Mouse (Mus musculus) CH12.LX (cell line): Measurements from ENCODE around the gene Bst1. TPM values are rescaled to one million over a fixed set of nuclear protein-coding genes. Genes with fewer than 3 reads are reported as not detected.
A peak's percentile ranks its signal among the peaks of the same experiment; 100 is the strongest.

Experiments
- DNase-seq: peaks from one replicate; pipeline ENCODE4 v3.0.0-alpha.2; 2013; ENCODE audit errors: extremely low read depth
- H3K27ac ChIP-seq: 2 replicates; pipeline ENCODE4 v1.5.1; 2012; ENCODE audit warnings: low read depth, mild to moderate bottlenecking, control low read depth, moderate library complexity; ENCODE audit not compliant: insufficient read depth
- H3K27me3 ChIP-seq: replicated peaks from 2 replicates; pipeline ENCODE3; 2012; ENCODE audit warnings: inconsistent platforms
- H3K36me3 ChIP-seq, 2 experiments: replicated peaks in 1 of 2; 2 replicates each; pipeline versions ENCODE3 to v1.6.1; 2012; ENCODE audit warnings: inconsistent platforms in 1 of 2, low read length in 1 of 2, mild to moderate bottlenecking in 1 of 2, mixed read lengths in 1 of 2, moderate library complexity in 1 of 2; ENCODE audit not compliant: control insufficient read depth in 1 of 2, insufficient read depth in 1 of 2
- H3K4me1 ChIP-seq, 2 experiments: 2 replicates each; pipeline ENCODE4 v1.6.1; 2012; ENCODE audit warnings: inconsistent platforms in 1 of 2, moderate library complexity in 1 of 2; ENCODE audit not compliant: insufficient read depth in 2 of 2, control insufficient read depth in 1 of 2
- H3K4me2 ChIP-seq: 2 replicates; pipeline ENCODE4 v1.6.1; 2012; ENCODE audit warnings: low read depth, mild to moderate bottlenecking, control low read depth; ENCODE audit not compliant: poor library complexity, insufficient read depth, severe bottlenecking
- H3K4me3 ChIP-seq, 3 experiments: fragments of 150-350 bp in 1 of 3; sonication (generic) in 1 of 3; replicated peaks in 1 of 3; 2 replicates each; pipeline versions ENCODE3 to v1.5.1; 2011 to 2012; ENCODE audit warnings: low read depth in 2 of 3, low read length in 2 of 3, mild to moderate bottlenecking in 2 of 3, moderate library complexity in 2 of 3, control low read depth in 1 of 3, improper control_type of control experiment in 1 of 3, inconsistent platforms in 1 of 3, mixed read lengths in 1 of 3; ENCODE audit not compliant: poor library complexity in 1 of 3
- H3K79me2 ChIP-seq: replicated peaks from 2 replicates; pipeline ENCODE4 v1.6.1; 2012; ENCODE audit warnings: mild to moderate bottlenecking, moderate library complexity; ENCODE audit not compliant: control insufficient read depth, poor library complexity, insufficient read depth, severe bottlenecking; ENCODE audit errors: extremely low read depth
- H3K9ac ChIP-seq: 2 replicates; pipeline ENCODE4 v1.6.1; 2012; ENCODE audit warnings: low read depth, mild to moderate bottlenecking, control low read depth, moderate library complexity; ENCODE audit not compliant: insufficient read depth
- H3K9me3 ChIP-seq: replicated peaks from 2 replicates; pipeline ENCODE3; 2012; ENCODE audit warnings: low read length, inconsistent platforms, mixed read lengths
- CHD1 ChIP-seq: IDR thresholded peaks from 2 replicates; pipeline ENCODE4 v1.6.1; 2012; ENCODE audit warnings: low read depth, low read length, improper control_type of control experiment, inconsistent platforms
- CHD2 ChIP-seq: IDR thresholded peaks from 2 replicates; pipeline ENCODE4 v1.6.1; 2011; ENCODE audit warnings: low read length, improper control_type of control experiment
- CTCF ChIP-seq, 2 experiments: IDR thresholded peaks in 1 of 2; conservative IDR thresholded peaks in 1 of 2; 2 replicates each; pipeline ENCODE4 v1.5.1; 2011 to 2012; ENCODE audit warnings: low read depth in 2 of 2, low read length in 2 of 2, improper control_type of control experiment in 1 of 2, inconsistent platforms in 1 of 2, mild to moderate bottlenecking in 1 of 2, moderate library complexity in 1 of 2
- E2F4 ChIP-seq: IDR thresholded peaks from 2 replicates; pipeline ENCODE4 v1.6.1; 2011; ENCODE audit warnings: low read depth, low read length, improper control_type of control experiment; ENCODE audit not compliant: insufficient replicate concordance
- EP300 ChIP-seq: IDR thresholded peaks from 2 replicates; pipeline ENCODE4 v1.6.1; 2011; ENCODE audit warnings: low read length, improper control_type of control experiment
- ETS1 ChIP-seq: conservative IDR thresholded peaks from 2 replicates; pipeline ENCODE4 v1.6.1; 2012; ENCODE audit warnings: low read depth, mild to moderate bottlenecking, inconsistent platforms, low read length, improper control_type of control experiment, moderate library complexity
- HCFC1 ChIP-seq: IDR thresholded peaks from 2 replicates; pipeline ENCODE4 v1.6.1; 2012; ENCODE audit warnings: low read depth, mild to moderate bottlenecking, inconsistent platforms, low read length, improper control_type of control experiment
- JUN ChIP-seq: IDR thresholded peaks from 2 replicates; pipeline ENCODE4 v1.6.1; 2011; ENCODE audit warnings: low read depth, mild to moderate bottlenecking, low read length, improper control_type of control experiment, moderate library complexity; ENCODE audit not compliant: insufficient read depth
- JUND ChIP-seq: conservative IDR thresholded peaks from 2 replicates; pipeline ENCODE4 v1.6.1; 2011; ENCODE audit warnings: low read depth, low read length, improper control_type of control experiment
- KAT2A ChIP-seq: IDR thresholded peaks from 2 replicates; pipeline ENCODE4 v1.6.1; 2012; ENCODE audit warnings: low read length, improper control_type of control experiment, inconsistent platforms; ENCODE audit not compliant: insufficient replicate concordance
- MAFK ChIP-seq: IDR thresholded peaks from 2 replicates; pipeline ENCODE4 v1.6.1; 2011; ENCODE audit warnings: low read length, improper control_type of control experiment; ENCODE audit not compliant: insufficient replicate concordance
- MAX ChIP-seq: IDR thresholded peaks from 2 replicates; pipeline ENCODE4 v1.6.1; 2011; ENCODE audit warnings: low read length, improper control_type of control experiment
- MAZ ChIP-seq: IDR thresholded peaks from 2 replicates; pipeline ENCODE4 v1.6.1; 2012; ENCODE audit warnings: low read depth, mild to moderate bottlenecking, inconsistent platforms, low read length, improper control_type of control experiment, moderate library complexity
- MEF2A ChIP-seq: IDR thresholded peaks from 2 replicates; pipeline ENCODE4 v1.6.1; 2014; ENCODE audit warnings: low read depth, mild to moderate bottlenecking, inconsistent platforms, low read length, improper control_type of control experiment, borderline replicate concordance
- MYC ChIP-seq: IDR thresholded peaks from 2 replicates; pipeline ENCODE4 v1.6.1; 2011; ENCODE audit warnings: low read depth, mild to moderate bottlenecking, improper control_type of control experiment, low read length
- NRF1 ChIP-seq: IDR thresholded peaks from 2 replicates; pipeline ENCODE4 v1.6.1; 2014; ENCODE audit warnings: low read depth, mild to moderate bottlenecking, inconsistent platforms, low read length, improper control_type of control experiment, moderate library complexity
- POLR2A ChIP-seq: IDR thresholded peaks from 2 replicates; pipeline ENCODE4 v1.6.1; 2011; ENCODE audit warnings: low read depth, mild to moderate bottlenecking, improper control_type of control experiment, low read length
- POLR2AphosphoS2 ChIP-seq: IDR thresholded peaks from 2 replicates; pipeline ENCODE4 v1.6.1; 2011; ENCODE audit warnings: low read depth, low read length, improper control_type of control experiment
- RCOR1 ChIP-seq: conservative IDR thresholded peaks from 2 replicates; pipeline ENCODE4 v1.6.1; 2012; ENCODE audit warnings: low read depth, mild to moderate bottlenecking, inconsistent platforms, low read length, improper control_type of control experiment
- SIN3A ChIP-seq: IDR thresholded peaks from 2 replicates; pipeline ENCODE4 v1.6.1; 2012; ENCODE audit warnings: low read length, improper control_type of control experiment, inconsistent platforms
- SMC3 ChIP-seq: IDR thresholded peaks from 2 replicates; pipeline ENCODE4 v1.6.1; 2011; ENCODE audit warnings: low read depth, low read length, improper control_type of control experiment
- TCF12 ChIP-seq: IDR thresholded peaks from 2 replicates; pipeline ENCODE4 v1.6.1; 2014; ENCODE audit warnings: low read depth, mild to moderate bottlenecking, inconsistent platforms, low read length, improper control_type of control experiment
- UBTF ChIP-seq: IDR thresholded peaks from 2 replicates; pipeline ENCODE4 v1.6.1; 2012; ENCODE audit warnings: low read depth, mild to moderate bottlenecking, inconsistent platforms, low read length, improper control_type of control experiment, moderate library complexity
- USF1 ChIP-seq: IDR thresholded peaks from 2 replicates; pipeline ENCODE4 v1.6.1; 2014; ENCODE audit warnings: low read depth, mild to moderate bottlenecking, inconsistent platforms, low read length, improper control_type of control experiment
- USF2 ChIP-seq: conservative IDR thresholded peaks from 2 replicates; pipeline ENCODE4 v1.6.1; 2011; ENCODE audit warnings: low read depth, low read length, improper control_type of control experiment
- ZKSCAN1 ChIP-seq: IDR thresholded peaks from 2 replicates; pipeline ENCODE4 v1.6.1; 2012; ENCODE audit warnings: low read depth, inconsistent platforms, low read length, improper control_type of control experiment, borderline replicate concordance
- dilution Hi-C: fragments of 300-500 bp; cut with MboI; formaldehyde crosslinking; loops from 2 replicates; pipeline ENCODE4 v1.14.3; 2020; ENCODE audit warnings: low sequenced_read_pairs; ENCODE audit not compliant: extremely low pct_unique_long_range_greater_than_20kb, extremely low pct_ligation_motif_present
- in situ Hi-C: fragments of 300-500 bp; cut with MboI; formaldehyde crosslinking; loops from 3 replicates; pipeline ENCODE4 v1.14.3; 2019; ENCODE audit warnings: low sequenced_read_pairs, low pct_ligation_motif_present, low pct_unique_long_range_greater_than_20kb, mixed read lengths
- polyA plus RNA-seq: library from polyadenylated mRNA; unstranded; fragments of >175 nt; gene quantifications from 2 replicates; pipeline ENCODE4 v1.2.1, GENCODE M21; 2012; ENCODE audit warnings: low read depth; ENCODE audit not compliant: insufficient read length
- total RNA-seq, 2 experiments: library from RNA; depleted of rRNA; stranded (reverse); fragments of 300-350 nt in 1 of 2; fragments of >200 nt in 1 of 2; gene quantifications; 2 replicates each; pipeline ENCODE4 v1.2.3; 2012 to 2014

Bst1 gene
- total and polyA plus RNA-seq, 3 experiments: 1.9 to 9.9 (median 4.8) TPM

- TF ChIP-seq MAZ: 0 out of 2 replicates have a peak, but pooled peaks have one; percentile 39
- TF ChIP-seq E2F4: no peak
- TF ChIP-seq HCFC1: no peak
- peak; percentile 78 for TF ChIP-seq SIN3A
- 0 out of 2 replicates have a peak, but pooled peaks have one; percentile 22 for TF ChIP-seq CHD2
- TF ChIP-seq RCOR1: peak; percentile 66; the same call in 1 of the 2 replicates
- TF ChIP-seq CTCF (conservative IDR thresholded peaks at IDR 0.05 in 1 of 2, IDR thresholded peaks at IDR 0.05 in 1 of 2; ENCODE audit: low read depth in 2 of 2, low read length in 2 of 2): no peak
- TF ChIP-seq USF1: 0 out of 2 replicates have a peak, but pooled peaks have one; percentile 11
- TF ChIP-seq MAX: peak; percentile 72
- peak; percentile 75 for TF ChIP-seq EP300
- TF ChIP-seq ETS1: peak; percentile 75
- no peak for TF ChIP-seq KAT2A
- TF ChIP-seq, all 38 proteins: peak for 16
Observed at GRCm38 (mm10) chr5:43824580-43824979, 5.9 kb downstream of the Bst1 start (continued).

- H3K27ac ChIP-seq: no peak overlapping the region
Observed at GRCm38 (mm10) chr5:43826883-43827282, 8.2 kb downstream of the Bst1 start.

More at GRCm38 (mm10) chr5:43826883-43827282, 8.2 kb downstream of the Bst1 start:
- Histone ChIP-seq H3K9me3 (no peaks in the 10 kb centered on the region), H3K4me2 (no peak overlapping the region)
- dilution Hi-C loops: no loop called here
- no peak for DNase-seq
- TF ChIP-seq MEF2A (no peak), JUND (no peak), USF2 (no peak), POLR2AphosphoS2 (no peak), CHD1 (no peak), MYC (no peak), CTCF (conservative IDR thresholded peaks at IDR 0.05 in 1 of 2, IDR thresholded peaks at IDR 0.05 in 1 of 2; ENCODE audit: low read depth in 2 of 2, low read length in 2 of 2) (no peak), E2F4 (no peak), HCFC1 (no peak), JUN (no peak), MAFK (no peak), TCF12 (no peak), MAZ (no peak), ZKSCAN1 (no peak), MAX (no peak), POLR2A (no peak), SMC3 (no peak), UBTF (no peak), NRF1 (no peak)
- TF ChIP-seq, all 38 proteins: peak for 0
- H3K4me3 ChIP-seq: no peak overlapping the region
- H3K79me2 ChIP-seq: no peaks in the 10 kb centered on the region
- in situ Hi-C loops: no loop called here
- peaks cover 0 to 28% of the 10 kb centered on the region in 2 experiments for H3K36me3 ChIP-seq
- H3K9ac ChIP-seq: no peak overlapping the region
- peaks cover 8 to 30% of the 10 kb centered on the region in 2 experiments for H3K4me1 ChIP-seq
- H3K27me3 ChIP-seq: no peaks in the 10 kb centered on the region
